Comparison of ENCODE assay signal across 14 mouse cellular contexts in genomic region chr8:42870262-42870661, GRCm38 (mm10).
"Had no signal": no experiment of that assay in that cellular context is flagged by ENCODE, and none has a peak within 500 bp of the region (broad histone marks: within the 10 kb centered on the region; RNA-seq: fewer than 3 reads in every experiment).

No protein-coding gene starts in this region.

- DNase-seq: gastrocnemius, adult 2 months; gastrocnemius, postnatal 10 days; gastrocnemius, postnatal 25 days; heart, adult 2 months; heart, postnatal 14 days; heart, postnatal 4 days; kidney, adult 18-20 months; kidney, adult 8-10 months; kidney, postnatal 10 days; kidney, postnatal 25 days; kidney, postnatal 4 days; liver; liver, embryonic 13.5 days; liver, postnatal 0 days had no signal
